Mouse (Mus musculus) ES-E14 (cell line): ENCODE measurements at regions not wholly inside any gene's neighbourhood (a gene's known extent, or its start where the extent isn't known, plus 50 kb on each side); places are given as distances from the start of the nearest gene placed in this dataset.

Experiments
- DNase-seq: peaks from one replicate; pipeline ENCODE4 v3.0.0-alpha.2; 2013; ENCODE audit warnings: low read depth, low spot score
- H3K27ac ChIP-seq: 2 replicates; pipeline ENCODE4 v1.5.1; 2012; ENCODE audit warnings: low read depth, mild to moderate bottlenecking, low read length, moderate library complexity, mixed read lengths; ENCODE audit not compliant: poor library complexity, insufficient read depth, severe bottlenecking
- H3K36me3 ChIP-seq: 2 replicates; pipeline ENCODE4 v1.6.1; 2012; ENCODE audit warnings: mild to moderate bottlenecking, low read length, moderate library complexity, mixed read lengths; ENCODE audit not compliant: control insufficient read depth, poor library complexity, insufficient read depth, severe bottlenecking
- H3K4me1 ChIP-seq, 2 experiments: fragments of 150-350 bp in 1 of 2; sonication (generic) in 1 of 2; 2 replicates each; pipeline ENCODE4 v1.6.1; 2012; ENCODE audit warnings: low read length in 2 of 2, mild to moderate bottlenecking in 1 of 2, mixed read lengths in 1 of 2; ENCODE audit not compliant: control insufficient read depth in 2 of 2, insufficient read depth in 2 of 2, poor library complexity in 1 of 2
- H3K4me3 ChIP-seq, 2 experiments: fragments of 150-350 bp in 1 of 2; sonication (generic) in 1 of 2; 2 replicates each; pipeline ENCODE4 v1.5.1; 2012; ENCODE audit warnings: low read length in 2 of 2, low read depth in 1 of 2, mild to moderate bottlenecking in 1 of 2, mixed read lengths in 1 of 2; ENCODE audit not compliant: insufficient read depth in 1 of 2, poor library complexity in 1 of 2, severe bottlenecking in 1 of 2
- H3K9ac ChIP-seq: 2 replicates; pipeline ENCODE4 v1.6.1; 2012; ENCODE audit warnings: low read depth, mild to moderate bottlenecking, low read length, mixed read lengths; ENCODE audit not compliant: poor library complexity, insufficient read depth, severe bottlenecking
- H3K9me3 ChIP-seq: fragments of 150-350 bp; sonication (generic); 2 replicates; pipeline ENCODE4 v1.6.1; 2012; ENCODE audit warnings: low read depth, mild to moderate bottlenecking, low read length; ENCODE audit not compliant: control insufficient read depth, insufficient read depth
- CHD2 ChIP-seq: IDR thresholded peaks from 2 replicates; pipeline ENCODE4 v1.6.1; 2014; ENCODE audit warnings: mild to moderate bottlenecking, low read depth, low read length, inconsistent platforms
- HCFC1 ChIP-seq: IDR thresholded peaks from 2 replicates; pipeline ENCODE4 v1.6.1; 2012; ENCODE audit warnings: low read length, inconsistent platforms, borderline replicate concordance; ENCODE audit not compliant: insufficient read depth
- MAFK ChIP-seq: IDR thresholded peaks from 2 replicates; pipeline ENCODE4 v1.6.1; 2014; ENCODE audit warnings: mild to moderate bottlenecking, low read depth, low read length, inconsistent platforms; ENCODE audit not compliant: insufficient read depth
- ZC3H11A ChIP-seq: IDR thresholded peaks from 2 replicates; pipeline ENCODE4 v1.6.1; 2012; ENCODE audit warnings: low read depth, mild to moderate bottlenecking, inconsistent platforms, low read length, borderline replicate concordance
- ZNF384 ChIP-seq: IDR thresholded peaks from 2 replicates; pipeline ENCODE4 v1.6.1; 2012; ENCODE audit warnings: low read depth, low read length, inconsistent platforms
- in situ Hi-C, 2 experiments: fragments of 600-800 bp; cut with MboI; formaldehyde crosslinking; loops; one replicate each; pipeline ENCODE4 v1.15.1; 2025; ENCODE audit warnings: low sequenced_read_pairs in 2 of 2, inconsistent platforms in 1 of 2; ENCODE audit not compliant: unreplicated experiment in 2 of 2

DNA sequence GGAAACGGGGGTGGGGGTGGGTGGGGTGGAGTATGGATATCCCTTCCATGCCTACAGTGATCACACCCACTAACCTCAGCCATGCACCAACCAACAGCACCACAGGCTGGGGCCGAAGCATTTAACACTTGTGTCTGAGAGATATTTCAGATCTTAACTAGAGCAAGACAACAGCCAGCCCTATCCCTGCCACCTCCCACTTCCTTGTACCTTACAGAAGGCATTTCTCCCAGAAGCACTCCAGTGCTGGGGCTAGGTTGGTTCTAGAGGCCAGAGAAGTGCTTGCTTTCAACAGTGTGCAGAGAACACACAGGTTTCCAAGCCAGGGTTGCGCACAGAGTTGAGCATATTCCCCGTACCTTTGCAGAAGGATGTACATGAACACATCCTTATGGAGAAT is 79.1 kb upstream of the Akt3 start:
- Histone ChIP-seq H3K9ac (no peak overlapping the region), H3K27ac (no peak overlapping the region), H3K4me1 (peaks cover 0 to 2% of the 10 kb centered on the region in 2 experiments; a peak in 1 of 4 replicates), H3K4me3 (no peak overlapping the region), H3K9me3 (no peaks in the 10 kb centered on the region), H3K36me3 (no peaks in the 10 kb centered on the region)
- TF ChIP-seq HCFC1: no peak
- TF ChIP-seq ZC3H11A: no peak
- no peak for TF ChIP-seq MAFK
- TF ChIP-seq CHD2: no peak
- no peak for TF ChIP-seq ZNF384
- no peak for DNase-seq
- in situ Hi-C loops: no loop called here

DNA sequence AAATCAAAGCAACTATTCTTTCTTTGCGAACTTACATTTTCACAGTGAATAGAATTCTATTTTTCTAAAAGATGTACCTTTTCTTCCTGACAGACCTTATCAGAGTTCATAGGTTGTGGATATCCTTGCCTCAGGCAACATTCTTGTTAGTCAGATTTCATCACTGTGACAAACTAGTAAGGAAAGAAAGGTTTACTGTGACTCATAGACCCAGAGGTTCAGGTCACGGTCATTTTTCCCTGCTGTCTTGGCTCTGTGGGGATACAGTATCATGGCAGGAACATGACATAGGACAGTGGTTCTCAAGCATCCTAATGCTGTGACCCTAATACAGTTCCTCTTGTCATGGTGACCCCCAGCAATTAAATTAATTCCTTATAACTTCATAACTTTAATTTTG is 78.4 kb upstream of the Akt3 start:
- Histone ChIP-seq H3K36me3 (no peaks in the 10 kb centered on the region), H3K4me1 (peaks cover 0 to 2% of the 10 kb centered on the region in 2 experiments; a peak in 1 of 4 replicates), H3K9me3 (no peaks in the 10 kb centered on the region), H3K27ac (no peak overlapping the region), H3K4me3 (no peak overlapping the region), H3K9ac (no peak overlapping the region)
- no peak for DNase-seq
- no peak for TF ChIP-seq HCFC1
- in situ Hi-C loops: no loop called here

DNA sequence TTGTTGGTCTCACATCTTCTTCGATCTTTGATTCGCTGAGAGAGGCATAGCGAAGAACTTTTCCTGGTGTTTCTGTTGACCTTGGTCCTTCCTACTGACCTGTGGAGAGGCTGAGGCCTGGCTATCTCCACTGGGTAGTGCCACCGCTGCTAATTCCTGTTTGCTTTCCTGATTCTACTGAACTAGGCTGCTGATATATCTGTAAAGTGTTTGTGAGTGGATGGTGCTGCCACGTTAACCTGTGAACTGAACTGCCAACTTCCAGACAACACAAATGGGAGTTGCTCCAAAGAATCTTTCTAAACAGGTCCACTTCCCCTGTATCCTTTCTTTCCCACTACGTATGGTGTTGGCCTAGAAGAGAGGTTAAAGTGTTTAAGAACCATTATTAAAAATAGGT is 78.0 kb upstream of the Akt3 start:
- no peak for DNase-seq
- Histone ChIP-seq H3K27ac (no peak overlapping the region), H3K4me3 (no peak overlapping the region), H3K9ac (no peak overlapping the region), H3K36me3 (no peaks in the 10 kb centered on the region), H3K9me3 (no peaks in the 10 kb centered on the region), H3K4me1 (peaks cover 0 to 2% of the 10 kb centered on the region in 2 experiments; a peak in 1 of 4 replicates)
- in situ Hi-C loops: no loop called here
- no peak for TF ChIP-seq CHD2
- no peak for TF ChIP-seq HCFC1
- no peak for TF ChIP-seq ZNF384
- TF ChIP-seq MAFK: no peak
- TF ChIP-seq ZC3H11A: no peak

DNA sequence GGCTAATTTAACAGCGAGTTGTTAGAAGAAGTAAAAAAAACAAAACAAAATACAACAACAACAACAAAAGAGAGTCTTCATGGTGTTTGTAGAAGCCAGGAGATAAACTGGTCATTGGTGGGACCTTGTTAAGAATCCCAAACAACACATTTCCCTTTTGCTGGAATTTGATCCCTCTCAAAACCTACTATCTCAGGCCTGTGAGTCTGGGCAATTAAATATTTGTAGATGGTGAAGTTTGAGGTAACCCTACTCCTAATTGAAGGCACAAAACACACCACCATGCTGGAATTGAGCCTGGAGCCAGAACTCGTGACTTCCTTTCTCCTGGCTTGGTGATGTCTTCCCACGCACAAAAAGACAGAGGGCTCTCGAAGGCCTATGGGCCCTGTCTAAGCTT is 65.4 kb upstream of the Akt3 start:
- TF ChIP-seq ZC3H11A: no peak
- no peak for TF ChIP-seq MAFK
- no peak for TF ChIP-seq CHD2
- no peak for TF ChIP-seq ZNF384
- no peak for TF ChIP-seq HCFC1
- in situ Hi-C loops: no loop called here

DNA sequence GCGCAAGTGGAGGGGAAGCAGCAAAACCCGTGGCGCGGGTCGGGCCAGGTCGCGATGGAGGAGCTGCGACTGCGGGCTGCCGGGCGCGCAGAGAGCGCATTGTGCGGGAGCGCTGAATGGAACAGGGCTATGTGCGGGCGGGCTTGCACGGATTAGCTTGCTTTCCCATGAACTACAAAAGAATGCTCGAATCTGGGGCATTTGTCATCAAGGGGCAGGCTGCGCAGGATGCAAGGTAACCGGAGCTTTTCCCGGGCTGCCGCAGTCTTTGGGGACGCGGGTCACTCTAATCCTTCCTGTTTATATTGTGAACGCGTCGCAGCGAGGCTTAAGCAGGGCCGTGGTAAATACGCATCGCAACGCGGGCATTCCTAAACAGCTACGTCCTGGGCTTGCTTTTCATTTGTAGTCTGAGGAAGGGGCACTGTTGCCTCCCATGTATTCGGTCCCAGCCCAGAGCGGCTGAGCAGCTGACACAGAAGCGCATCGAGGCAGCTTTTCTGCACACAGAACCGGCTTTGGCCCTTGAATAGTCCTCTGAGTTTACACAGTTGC is 64.8 kb upstream of the Akt3 start:
- Histone ChIP-seq H3K27ac (no peak overlapping the region), H3K36me3 (no peaks in the 10 kb centered on the region), H3K4me1 (peaks cover 0 to 8% of the 10 kb centered on the region in 2 experiments; a peak in 2 of 4 replicates), H3K9me3 (no peaks in the 10 kb centered on the region), H3K9ac (peak overlapping the region; percentile 3; the same call in 1 of the 2 replicates), H3K4me3 (peak overlapping the region; percentile 69 to 72)
- DNase-seq: peak; percentile 13
- TF ChIP-seq MAFK: no peak
- in situ Hi-C loops: no loop called here

More for the DNA sequence above, 65.4 kb upstream of the Akt3 start:
- no peak overlapping the region for H3K9ac ChIP-seq
- H3K27ac ChIP-seq: no peak overlapping the region
- H3K4me1 ChIP-seq: peaks cover 0 to 8% of the 10 kb centered on the region in 2 experiments; a peak in 2 of 4 replicates
- H3K4me3 ChIP-seq: peak overlapping the region in 1 of 2 experiments; percentile 72; a peak in 1 of 4 replicates
- no peaks in the 10 kb centered on the region for H3K9me3 ChIP-seq
- no peak for DNase-seq
- H3K36me3 ChIP-seq: no peaks in the 10 kb centered on the region
